Mouse (Mus musculus): ENCODE results near the gene Ppp1r9b. TPM values are rescaled to one million over a fixed set of nuclear protein-coding genes. Genes with fewer than 3 reads are reported as not detected.
"Not testable (repeated sequence)": the region's sequence is repeated elsewhere in the genome, so short reads cannot be mapped to it uniquely, and the experiment has no call there.

The Ppp1r9b gene
- 100 to 1,000 TPM; 501 TPM for total RNA-seq (2021)
- long read RNA-seq, full-length matches to known transcripts: 35 of 78 reads
- long read RNA-seq, partial matches to known transcripts: 43 of 78 reads
- long read RNA-seq, other reads (novel, unspliced or antisense): 0 of 78 reads

- DNase-seq (ENCODE audit: low spot score in 2 of 2): peak; percentile 93 to 97
Measured at GRCm38 (mm10) chr11:94990749-94991577, at the start of gene Ppp1r9b. TSS of gene Ppp1r9b (plus strand) at chr11:94991035.

GRCm38 (mm10) chr11:94941121-94941520 is 49.7 kb upstream of the Ppp1r9b start:
- DNase-seq (ENCODE audit: low spot score in 2 of 2): no peak

GRCm38 (mm10) chr11:94941776-94942175 is 49.1 kb upstream of the Ppp1r9b start:
- DNase-seq (ENCODE audit: low spot score in 2 of 2): no peak

- peak; percentile 47 to 48 for DNase-seq (ENCODE audit: low spot score in 2 of 2)
Measured at GRCm38 (mm10) chr11:94942282-94943023, 48.4 kb upstream of the Ppp1r9b start.

- no peak for DNase-seq (ENCODE audit: low spot score in 2 of 2)
Measured at GRCm38 (mm10) chr11:94943054-94943453, 47.8 kb upstream of the Ppp1r9b start.

- no peak for DNase-seq (ENCODE audit: low spot score in 2 of 2)
Measured at GRCm38 (mm10) chr11:94944295-94944694, 46.5 kb upstream of the Ppp1r9b start.

- no peak for DNase-seq (ENCODE audit: low spot score in 2 of 2)
Measured at GRCm38 (mm10) chr11:94945236-94945635, 45.6 kb upstream of the Ppp1r9b start.

GRCm38 (mm10) chr11:94952169-94952568 is 38.7 kb upstream of the Ppp1r9b start:
- DNase-seq (ENCODE audit: low spot score in 2 of 2): no peak

GRCm38 (mm10) chr11:94955103-94955502 is 35.7 kb upstream of the Ppp1r9b start:
- no peak for DNase-seq (ENCODE audit: low spot score in 2 of 2)

- no peak for DNase-seq (ENCODE audit: low spot score in 2 of 2)
Measured at GRCm38 (mm10) chr11:94957693-94958064, 33.2 kb upstream of the Ppp1r9b start.

- peak; percentile 59 to 69 for DNase-seq (ENCODE audit: low spot score in 2 of 2)
Measured at GRCm38 (mm10) chr11:94958065-94958858, 32.6 kb upstream of the Ppp1r9b start.

- DNase-seq (ENCODE audit: low spot score in 2 of 2): no peak
Measured at GRCm38 (mm10) chr11:94962534-94963101, 28.2 kb upstream of the Ppp1r9b start.

GRCm38 (mm10) chr11:94967419-94967818 is 23.4 kb upstream of the Ppp1r9b start, which contains the start of gene Hils1:
TSS of gene Hils1 (plus strand) at chr11:94967593.
- DNase-seq (ENCODE audit: low spot score in 2 of 2): no peak

GRCm38 (mm10) chr11:94968187-94968586 is 22.6 kb upstream of the Ppp1r9b start:
- peak in 1 of 2 experiments; percentile 52 for DNase-seq (ENCODE audit: low spot score in 2 of 2)

GRCm38 (mm10) chr11:94969709-94970108 is 21.1 kb upstream of the Ppp1r9b start:
- DNase-seq (ENCODE audit: low spot score in 2 of 2): not testable (repeated sequence)

GRCm38 (mm10) chr11:94970210-94970943 is 20.5 kb upstream of the Ppp1r9b start:
- peak; percentile 85 for DNase-seq (ENCODE audit: low spot score in 2 of 2)

GRCm38 (mm10) chr11:94971895-94972615 is 18.8 kb upstream of the Ppp1r9b start:
- DNase-seq (ENCODE audit: low spot score in 2 of 2): no peak

GRCm38 (mm10) chr11:94972887-94973286 is 17.9 kb upstream of the Ppp1r9b start:
- DNase-seq (ENCODE audit: low spot score in 2 of 2): no peak

GRCm38 (mm10) chr11:94973313-94973712 is 17.5 kb upstream of the Ppp1r9b start:
- no peak for DNase-seq (ENCODE audit: low spot score in 2 of 2)
